Mouse (Mus musculus) cerebellum, postnatal 36 days (tissue): ENCODE data around the gene Zfp574.

ENCODE experiments used
- DNase-seq, 2 experiments: peaks; one replicate each; pipeline ENCODE4 v3.0.0; 2021 to 2022; ENCODE audit warnings: mixed read lengths in 2 of 2

Zfp574 gene

DNA sequence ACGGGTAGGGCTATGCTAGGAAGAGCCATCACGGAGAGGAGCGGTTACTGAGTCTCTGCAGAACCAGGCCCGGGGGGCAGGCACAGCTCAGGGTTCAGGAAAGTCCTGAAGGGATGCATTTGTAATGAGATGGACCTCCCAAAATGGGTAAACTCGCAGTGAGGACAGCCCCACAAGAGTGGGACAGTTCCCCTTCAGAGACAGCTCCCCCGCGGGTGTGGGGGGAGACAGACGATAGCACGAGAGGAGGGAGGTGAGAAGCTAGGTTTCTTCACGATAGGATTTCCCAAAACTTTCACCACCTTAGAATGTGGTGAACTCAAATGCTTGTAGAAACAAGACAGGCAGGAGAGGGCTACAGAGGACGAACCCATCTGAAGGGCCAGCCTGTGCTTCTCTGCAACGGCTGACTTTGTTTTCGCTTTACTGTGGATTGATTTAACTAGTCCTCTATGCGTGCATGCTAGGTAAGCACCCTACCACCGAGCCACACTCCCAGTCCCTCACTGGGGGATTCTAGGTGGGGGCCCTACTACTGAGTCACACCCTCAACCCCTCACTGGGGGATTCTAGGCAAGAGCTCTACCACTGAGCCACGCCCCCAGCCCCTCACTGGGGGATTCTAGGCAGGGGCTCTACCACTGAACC is 40.7 kb downstream of the Zfp574 start:
- DNase-seq = no peak

DNA sequence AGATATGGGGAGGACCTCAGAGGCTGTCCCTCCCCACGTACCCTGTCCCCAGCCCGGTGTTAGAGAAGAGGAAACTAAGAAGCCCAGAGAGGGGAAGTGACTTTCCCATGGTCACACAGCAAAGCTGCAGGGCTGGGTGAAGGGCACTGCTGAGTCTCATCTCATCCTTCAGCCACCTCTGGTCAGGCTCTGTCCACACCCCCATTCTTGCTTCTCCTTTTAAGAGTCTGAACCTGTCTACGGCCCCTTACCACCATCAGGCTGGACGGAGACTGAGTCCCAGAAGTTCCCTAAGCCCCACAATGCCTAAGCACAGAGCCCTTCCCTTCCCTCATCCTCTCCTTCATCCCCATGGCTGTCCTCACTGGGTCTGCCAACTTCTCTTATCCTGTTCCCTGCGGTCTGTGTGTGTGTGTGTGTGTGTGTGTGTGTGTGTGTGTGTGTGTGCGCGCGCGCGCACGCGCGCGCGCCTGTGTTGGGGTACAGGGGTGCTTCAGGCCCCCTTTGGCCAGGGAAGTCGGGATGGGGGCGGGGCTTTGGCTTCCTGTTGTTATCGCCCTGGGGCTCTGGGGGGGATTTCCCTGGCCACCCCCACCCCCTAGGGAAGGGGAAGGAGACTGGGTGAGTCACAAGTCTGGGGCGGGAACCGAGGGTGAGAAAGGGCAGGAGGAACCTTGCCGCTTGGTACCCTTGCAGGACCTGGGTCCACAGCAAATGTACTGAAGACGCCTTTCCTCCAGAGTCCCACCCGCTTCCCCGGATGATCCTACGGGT is 47.9 kb downstream of the Zfp574 start:
- no peak for DNase-seq

DNA sequence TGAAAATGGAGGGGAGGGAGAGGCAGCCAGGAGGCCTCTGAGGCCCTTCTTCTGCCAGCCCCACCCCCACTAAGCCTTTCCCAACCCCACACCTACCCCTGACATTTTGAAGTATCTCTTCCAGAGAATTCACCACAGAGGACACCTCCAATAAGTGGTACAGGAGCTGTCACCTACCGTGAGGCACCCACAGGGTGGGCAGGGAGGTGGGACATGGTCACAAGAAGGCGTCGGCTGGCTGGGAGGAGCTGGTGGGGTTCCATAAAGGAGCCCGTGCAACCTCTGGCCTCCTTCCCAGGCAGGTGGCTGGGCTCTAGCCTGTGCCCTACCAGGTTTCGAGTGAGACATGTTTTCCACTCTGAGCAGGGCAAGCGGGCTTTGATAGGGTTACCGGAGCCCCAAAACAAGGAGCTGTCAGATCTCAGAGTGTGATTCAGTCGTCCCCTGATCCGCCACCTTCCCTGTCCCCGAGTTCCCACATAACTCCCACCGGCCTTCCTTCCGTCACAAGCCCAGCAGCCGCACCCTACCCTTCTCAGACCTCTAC is 48.9 kb downstream of the Zfp574 start:
- DNase-seq = no peak

DNA sequence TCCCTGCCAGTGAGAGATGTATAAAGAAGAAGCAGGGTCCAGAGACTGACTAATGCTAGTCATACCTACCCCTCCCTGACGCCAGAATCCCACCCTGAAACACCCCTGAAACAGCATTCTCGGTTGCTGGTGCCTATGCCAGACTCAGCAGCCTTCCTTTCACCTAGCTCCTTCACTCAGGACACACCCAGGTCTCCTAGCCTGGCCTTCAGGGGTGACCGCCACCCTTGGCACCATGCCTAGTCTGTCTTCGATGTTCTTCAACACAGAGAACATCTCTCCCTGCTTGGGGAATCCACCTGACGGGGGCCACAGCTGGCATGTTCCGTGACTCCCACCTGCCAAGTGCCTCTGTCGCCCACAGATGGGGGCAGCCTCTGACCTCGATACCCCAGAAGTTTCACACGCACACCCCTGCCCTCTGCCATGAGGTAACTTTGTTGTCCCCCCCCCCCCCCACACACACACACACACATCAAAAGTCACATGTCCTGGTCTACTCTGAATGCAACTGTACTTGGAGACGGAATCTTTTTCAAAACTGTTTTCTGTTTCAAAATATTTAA is 53.4 kb downstream of the Zfp574 start:
- DNase-seq = no peak

GRCm38 (mm10) chr7:25127971-25128370 is 55.6 kb downstream of the Zfp574 start:
- no peak for DNase-seq

GRCm38 (mm10) chr7:25129390-25129979 is 57.1 kb downstream of the Zfp574 start:
- DNase-seq = no peak

GRCm38 (mm10) chr7:25130565-25130964 is 58.2 kb downstream of the Zfp574 start:
- DNase-seq = no peak

DNA sequence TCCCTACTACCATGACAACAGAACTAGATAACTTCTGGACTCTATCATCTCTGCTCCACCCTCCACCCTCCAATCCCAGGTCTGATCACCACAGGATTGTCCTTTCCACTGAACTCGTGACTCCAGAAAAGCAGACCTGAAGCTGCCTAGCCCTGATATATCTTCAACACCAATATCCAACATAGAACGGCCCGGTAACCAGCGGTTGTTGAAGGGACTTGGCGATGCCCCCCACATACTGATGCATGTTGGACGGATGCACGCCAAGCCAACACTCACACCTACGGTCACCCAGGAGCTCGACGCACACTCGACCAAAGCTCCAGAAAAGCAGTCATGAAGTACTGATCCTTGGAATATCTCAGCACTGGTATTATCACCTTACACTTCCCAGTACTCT is 58.9 kb downstream of the Zfp574 start:
- DNase-seq = no peak

DNA sequence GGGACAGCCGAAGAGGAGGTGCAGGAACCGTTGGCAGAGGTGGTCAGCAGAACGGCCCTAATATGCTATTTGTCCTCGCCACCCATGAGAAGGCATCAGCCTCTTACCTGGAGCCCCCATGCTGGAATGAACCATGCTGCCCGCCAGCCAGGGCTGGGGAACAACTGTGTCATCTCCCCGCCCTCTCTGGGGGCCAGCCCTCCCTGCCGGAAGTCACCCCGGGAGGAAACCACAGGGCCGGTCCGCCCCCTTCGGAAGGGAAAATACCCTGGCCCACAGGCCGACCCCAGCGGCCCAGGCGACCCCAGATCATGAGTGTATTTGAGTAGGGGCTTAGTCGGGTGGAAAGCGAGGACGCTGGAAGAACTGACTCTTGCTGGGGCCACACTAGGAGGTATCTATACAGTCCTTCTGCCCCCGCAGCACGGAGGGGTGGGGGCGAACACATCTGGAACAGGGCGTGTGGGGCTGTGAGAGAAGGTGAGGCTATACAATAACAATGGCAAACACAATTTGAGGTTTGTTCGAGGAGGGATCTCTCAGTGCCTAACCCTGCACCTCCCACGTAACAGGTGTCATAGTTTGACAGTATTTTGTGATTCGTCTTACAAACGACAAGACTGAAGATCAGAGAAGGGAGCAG is 60.1 kb downstream of the Zfp574 start:
- no peak for DNase-seq
